ENCODE assay signal across 8 mouse cellular contexts in the genomic region with DNA sequence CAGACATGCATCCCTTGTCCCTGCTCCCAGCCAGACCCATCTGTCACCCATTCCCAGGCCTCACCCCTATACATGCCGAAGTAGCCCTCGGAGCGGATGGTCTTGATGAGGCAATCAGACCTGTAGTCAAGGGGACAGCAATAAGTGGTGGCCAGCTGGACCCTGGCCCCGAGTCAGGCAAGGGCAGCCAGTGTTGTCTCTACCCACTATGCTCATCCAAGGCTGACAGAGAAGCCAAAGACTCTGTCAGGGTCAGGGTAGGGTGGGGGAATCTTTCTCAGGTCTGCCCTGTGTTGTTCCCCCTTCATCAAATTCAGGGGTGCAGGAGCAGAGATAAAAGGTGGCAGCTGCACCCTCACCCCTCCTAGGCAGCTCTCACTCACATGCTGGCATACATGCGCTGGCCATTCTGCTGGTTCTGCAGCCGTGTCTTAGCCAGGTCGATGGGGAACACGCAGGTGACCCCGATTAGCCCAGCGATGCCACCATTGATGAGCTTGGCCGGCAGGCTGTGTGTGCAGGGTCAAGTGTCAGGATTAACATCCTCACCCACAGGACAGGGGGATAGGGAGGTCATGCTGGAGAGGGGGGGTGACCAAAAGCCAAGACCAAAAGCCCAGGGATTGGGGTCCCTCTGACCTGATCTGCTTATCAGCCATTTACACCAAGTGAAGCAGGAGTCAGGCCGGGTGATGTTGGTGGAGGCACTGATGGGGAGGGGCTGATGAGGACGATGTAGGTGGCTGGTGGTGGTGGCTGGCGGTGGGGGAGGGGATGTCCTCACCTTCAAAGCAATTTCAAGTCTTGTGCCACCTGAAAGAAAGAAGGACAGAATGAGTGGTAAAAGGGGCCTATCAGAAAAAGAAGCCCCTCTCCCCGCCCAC. TPM values are rescaled to one million over a fixed set of nuclear protein-coding genes. Genes with fewer than 3 reads are reported as not detected.
DNase-seq lines count a peak whose midpoint lies in the region; ATAC-seq lines count a peak whose summit lies in the region.

No protein-coding gene starts in this region.

- no peaks in the 10 kb centered on the region for H3K27me3 ChIP-seq in kidney, embryonic 16.5 days (ENCODE audit: insufficient read depth, low read length)
- H3K27me3 ChIP-seq in hindbrain, embryonic 11.5 days (ENCODE audit: control insufficient read depth, insufficient read depth, low read length) = no peaks in the 10 kb centered on the region
- no peaks in the 10 kb centered on the region for H3K27me3 ChIP-seq in midbrain, embryonic 13.5 days

- no peak for DNase-seq in kidney, adult 11 months
- peak; percentile 84 for DNase-seq in cerebellum, adult 9-11 months
- DNase-seq in hindbrain, embryonic 11.5 days (ENCODE audit: low spot score) = no peak
- no peak for DNase-seq in urinary bladder, postnatal 25 days (ENCODE audit: low spot score)
- DNase-seq in left cerebral cortex, adult 11 months (ENCODE audit: low spot score) = no peak
- no peak for DNase-seq in spleen, adult 18-20 months

- H3K9ac ChIP-seq in kidney, embryonic 16.5 days (replicated peaks; ENCODE audit: low read length) = peak overlapping the region; percentile 65
- H3K9ac ChIP-seq in hindbrain, embryonic 11.5 days (ENCODE audit: low read depth, low read length) = peak overlapping the region; percentile 67
- peak overlapping the region; percentile 83 for H3K9ac ChIP-seq in midbrain, embryonic 13.5 days (replicated peaks)

- peaks cover 40% of the 10 kb centered on the region for H3K36me3 ChIP-seq in kidney, embryonic 16.5 days (ENCODE audit: insufficient read depth, low read length)
- H3K36me3 ChIP-seq in hindbrain, embryonic 11.5 days (ENCODE audit: control insufficient read depth, insufficient read depth, low read length) = 0 out of 2 replicates have a peak, but pooled peaks cover 5% of the 10 kb centered on the region
- H3K36me3 ChIP-seq in midbrain, embryonic 13.5 days = peaks cover 43% of the 10 kb centered on the region

- ATAC-seq in kidney, embryonic 16.5 days (ENCODE audit: low FRiP score, low TSS enrichment) = no peak
- no peak for ATAC-seq in hindbrain, embryonic 11.5 days (ENCODE audit: low FRiP score)
- ATAC-seq in midbrain, embryonic 13.5 days = no peak

- no peaks in the 10 kb centered on the region for H3K9me3 ChIP-seq in kidney, embryonic 16.5 days (ENCODE audit: low read length)
- no peaks in the 10 kb centered on the region for H3K9me3 ChIP-seq in hindbrain, embryonic 11.5 days (ENCODE audit: control insufficient read depth, low read length)
- no peaks in the 10 kb centered on the region for H3K9me3 ChIP-seq in midbrain, embryonic 13.5 days

- peaks cover 46% of the 10 kb centered on the region for H3K4me1 ChIP-seq in kidney, embryonic 16.5 days (ENCODE audit: insufficient read depth, low read length)
- H3K4me1 ChIP-seq in hindbrain, embryonic 11.5 days (replicated peaks; ENCODE audit: control insufficient read depth, insufficient read depth, low read length) = peaks cover 18% of the 10 kb centered on the region
- peaks cover 73% of the 10 kb centered on the region for H3K4me1 ChIP-seq in midbrain, embryonic 13.5 days (replicated peaks)

- no peak overlapping the region for H3K27ac ChIP-seq in kidney, embryonic 16.5 days (ENCODE audit: low read length)
- H3K27ac ChIP-seq in hindbrain, embryonic 11.5 days (ENCODE audit: low read depth, low read length) = peak overlapping the region; percentile 74; the same call in 1 of the 2 replicates
- peak overlapping the region; percentile 87 for H3K27ac ChIP-seq in midbrain, embryonic 13.5 days

- WGBS in kidney, embryonic 16.5 days = 67% methylated on average over 15 of the region's 15 CpGs
- 77% methylated on average over 15 of the region's 15 CpGs for WGBS in hindbrain, embryonic 11.5 days
- 68% methylated on average over 15 of the region's 15 CpGs for WGBS in midbrain, embryonic 13.5 days

- H3K4me2 ChIP-seq in kidney, embryonic 16.5 days (replicated peaks; ENCODE audit: low read depth, low read length) = peak overlapping the region; percentile 87
- H3K4me2 ChIP-seq in hindbrain, embryonic 11.5 days (replicated peaks; ENCODE audit: low read depth, low read length) = peak overlapping the region; percentile 51
- H3K4me2 ChIP-seq in midbrain, embryonic 13.5 days (replicated peaks) = peak overlapping the region; percentile 93

- H3K4me3 ChIP-seq in kidney, embryonic 16.5 days (ENCODE audit: low read length) = peak overlapping the region; percentile 57
- peak overlapping the region; percentile 47 for H3K4me3 ChIP-seq in hindbrain, embryonic 11.5 days (ENCODE audit: low read depth, low read length)
- H3K4me3 ChIP-seq in midbrain, embryonic 13.5 days (replicated peaks) = peak overlapping the region; percentile 64

RNA-seq across cellular contexts. Expression of gene Slc25a22, which starts 3.9 kb away (rescaled TPM):
- 33.2 and 39.9 TPM in 2 replicates for polyA plus RNA-seq in kidney, embryonic 16.5 days (2015; fragmentation: Nextera tagmentation; extraction: Ambion mirVana)
- polyA plus RNA-seq in hindbrain, embryonic 11.5 days (2014; fragmentation: Nextera tagmentation; extraction: Ambion mirVana) = 33.9 and 36.6 TPM in 2 replicates
- 71.3 and 72.1 TPM in 2 replicates for polyA plus RNA-seq in midbrain, embryonic 13.5 days (2015; fragmentation: Nextera tagmentation; extraction: Ambion mirVana)

RNA-seq across cellular contexts. Expression of gene Cend1, which starts 4.5 kb away (rescaled TPM):
- 3.0 TPM in 2 replicates for polyA plus RNA-seq in kidney, embryonic 16.5 days (2015; fragmentation: Nextera tagmentation; extraction: Ambion mirVana)
- 6.8 and 7.2 TPM in 2 replicates for polyA plus RNA-seq in hindbrain, embryonic 11.5 days (2014; fragmentation: Nextera tagmentation; extraction: Ambion mirVana)
- polyA plus RNA-seq in midbrain, embryonic 13.5 days (2015; fragmentation: Nextera tagmentation; extraction: Ambion mirVana) = 43.6 and 44.0 TPM in 2 replicates

RNA-seq across cellular contexts. Expression of gene Pidd1, which starts 10.1 kb away (rescaled TPM):
- 11.4 and 12.6 TPM in 2 replicates for polyA plus RNA-seq in kidney, embryonic 16.5 days (2015; fragmentation: Nextera tagmentation; extraction: Ambion mirVana)
- 8.3 and 8.6 TPM in 2 replicates for polyA plus RNA-seq in hindbrain, embryonic 11.5 days (2014; fragmentation: Nextera tagmentation; extraction: Ambion mirVana)
- polyA plus RNA-seq in midbrain, embryonic 13.5 days (2015; fragmentation: Nextera tagmentation; extraction: Ambion mirVana) = 6.3 and 7.1 TPM in 2 replicates

RNA-seq across cellular contexts. Expression of gene Rplp2, which starts 13.4 kb away (rescaled TPM):
- 1,055 and 1,146 TPM in 2 replicates for polyA plus RNA-seq in kidney, embryonic 16.5 days (2015; fragmentation: Nextera tagmentation; extraction: Ambion mirVana)
- 870 and 939 TPM in 2 replicates for polyA plus RNA-seq in hindbrain, embryonic 11.5 days (2014; fragmentation: Nextera tagmentation; extraction: Ambion mirVana)
- 787 and 794 TPM in 2 replicates for polyA plus RNA-seq in midbrain, embryonic 13.5 days (2015; fragmentation: Nextera tagmentation; extraction: Ambion mirVana)

RNA-seq across cellular contexts. Expression of gene Gatd1, which starts 19.8 kb away (rescaled TPM):
- 63.7 and 65.3 TPM in 2 replicates for polyA plus RNA-seq in kidney, embryonic 16.5 days (2015; fragmentation: Nextera tagmentation; extraction: Ambion mirVana)
- polyA plus RNA-seq in hindbrain, embryonic 11.5 days (2014; fragmentation: Nextera tagmentation; extraction: Ambion mirVana) = 43.3 and 48.1 TPM in 2 replicates
- 55.1 and 63.8 TPM in 2 replicates for polyA plus RNA-seq in midbrain, embryonic 13.5 days (2015; fragmentation: Nextera tagmentation; extraction: Ambion mirVana)
